Mouse (Mus musculus): Measurements from ENCODE around the gene Prkch. TPM values are rescaled to one million over a fixed set of nuclear protein-coding genes. Genes with fewer than 3 reads are reported as not detected.

The Prkch gene
- polyA plus RNA-seq, 1 experiment from 2014 or later, result 5.6 TPM

DNA sequence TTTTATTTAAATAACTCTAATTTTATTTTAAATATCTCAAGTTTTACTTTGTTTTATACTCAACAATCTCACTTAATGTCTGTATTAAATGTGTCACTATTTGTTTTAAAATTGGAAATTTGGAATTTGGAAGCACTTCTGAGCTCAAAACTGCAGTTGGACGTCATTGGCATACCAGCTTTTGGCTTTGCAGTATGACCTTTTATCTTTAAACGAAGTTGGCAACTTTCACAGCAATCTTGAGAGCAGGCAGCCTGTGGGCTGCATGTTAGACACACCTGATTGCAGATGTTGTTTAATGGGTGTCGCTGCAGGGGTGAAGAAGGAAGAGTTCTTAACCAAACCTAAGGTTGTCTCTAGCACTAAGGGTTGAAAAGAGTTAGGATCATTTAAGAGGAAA is 220.9 kb downstream of the Prkch start:
- Histone ChIP-seq H3K4me1 (replicated peaks) (peaks cover 9% of the 10 kb centered on the region), H3K27ac (no peak overlapping the region), H3K4me3 (no peak overlapping the region), H3K9ac (no peak overlapping the region), H3K36me3 (no peaks in the 10 kb centered on the region), H3K9me3 (no peaks in the 10 kb centered on the region), H3K27me3 (no peaks in the 10 kb centered on the region), H3K4me2 (no peak overlapping the region)
- ATAC-seq (ENCODE audit: low FRiP score), result no peak
- 69% methylated on average over 3 of the region's 3 CpGs for WGBS

DNA sequence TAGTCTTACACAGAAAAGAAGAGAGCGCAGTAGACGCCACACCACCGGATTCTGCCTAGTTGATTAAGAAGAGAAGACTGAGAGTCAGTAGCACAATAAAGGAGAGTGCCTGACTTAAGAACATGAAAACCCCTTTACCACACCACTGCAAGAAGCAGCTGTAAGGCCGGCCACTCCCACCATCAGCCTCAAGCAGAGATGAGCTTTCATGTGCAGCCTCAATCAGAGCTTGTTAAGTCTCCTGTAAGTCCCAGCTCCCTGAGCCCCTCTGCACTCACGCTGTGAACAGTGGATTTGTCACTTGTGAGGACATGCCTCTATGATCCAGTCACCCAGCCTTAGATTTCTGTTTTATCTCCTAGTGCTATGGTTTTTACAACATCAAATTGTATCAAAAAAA is 221.4 kb downstream of the Prkch start:
- ATAC-seq (ENCODE audit: low FRiP score), result no peak
- WGBS, result 44% methylated on average over 5 of the region's 5 CpGs
- H3K4me3 ChIP-seq, result no peak overlapping the region

DNA sequence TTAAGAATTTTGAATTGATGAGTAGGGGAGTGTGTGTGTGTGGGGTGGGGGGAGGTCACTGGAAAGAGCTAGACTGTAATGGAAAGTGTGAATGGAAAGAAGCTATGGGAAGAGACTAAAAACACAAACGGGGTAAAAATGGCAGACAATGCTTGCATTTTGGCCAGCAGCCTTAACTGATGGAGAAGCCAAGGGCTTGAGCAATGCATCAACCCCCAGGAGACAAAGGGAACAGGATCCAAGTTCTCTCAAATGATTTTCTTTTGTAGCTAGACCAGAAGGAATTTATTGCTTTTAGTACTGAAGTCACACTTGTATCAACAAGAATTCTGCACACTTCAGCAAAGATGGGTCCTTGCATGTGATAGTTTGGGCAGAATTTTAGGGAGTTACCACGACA is 222.6 kb downstream of the Prkch start:
- H3K9ac ChIP-seq, result no peak overlapping the region
- H3K4me2 ChIP-seq, result no peak overlapping the region
- H3K4me3 ChIP-seq, result no peak overlapping the region
- H3K4me1 ChIP-seq (replicated peaks), result peaks cover 17% of the 10 kb centered on the region
- WGBS, result 75% methylated on average over 2 of the region's 2 CpGs
- H3K36me3 ChIP-seq, result no peaks in the 10 kb centered on the region
- H3K27me3 ChIP-seq, result no peaks in the 10 kb centered on the region
- no peaks in the 10 kb centered on the region for H3K9me3 ChIP-seq
- no peak overlapping the region for H3K27ac ChIP-seq
- no peak for ATAC-seq (ENCODE audit: low FRiP score)

More for the DNA sequence above, 221.4 kb downstream of the Prkch start:
- Histone ChIP-seq H3K4me2 (no peak overlapping the region), H3K4me1 (replicated peaks) (peaks cover 14% of the 10 kb centered on the region), H3K27me3 (no peaks in the 10 kb centered on the region), H3K9me3 (no peaks in the 10 kb centered on the region), H3K27ac (no peak overlapping the region), H3K36me3 (no peaks in the 10 kb centered on the region), H3K9ac (no peak overlapping the region)

DNA sequence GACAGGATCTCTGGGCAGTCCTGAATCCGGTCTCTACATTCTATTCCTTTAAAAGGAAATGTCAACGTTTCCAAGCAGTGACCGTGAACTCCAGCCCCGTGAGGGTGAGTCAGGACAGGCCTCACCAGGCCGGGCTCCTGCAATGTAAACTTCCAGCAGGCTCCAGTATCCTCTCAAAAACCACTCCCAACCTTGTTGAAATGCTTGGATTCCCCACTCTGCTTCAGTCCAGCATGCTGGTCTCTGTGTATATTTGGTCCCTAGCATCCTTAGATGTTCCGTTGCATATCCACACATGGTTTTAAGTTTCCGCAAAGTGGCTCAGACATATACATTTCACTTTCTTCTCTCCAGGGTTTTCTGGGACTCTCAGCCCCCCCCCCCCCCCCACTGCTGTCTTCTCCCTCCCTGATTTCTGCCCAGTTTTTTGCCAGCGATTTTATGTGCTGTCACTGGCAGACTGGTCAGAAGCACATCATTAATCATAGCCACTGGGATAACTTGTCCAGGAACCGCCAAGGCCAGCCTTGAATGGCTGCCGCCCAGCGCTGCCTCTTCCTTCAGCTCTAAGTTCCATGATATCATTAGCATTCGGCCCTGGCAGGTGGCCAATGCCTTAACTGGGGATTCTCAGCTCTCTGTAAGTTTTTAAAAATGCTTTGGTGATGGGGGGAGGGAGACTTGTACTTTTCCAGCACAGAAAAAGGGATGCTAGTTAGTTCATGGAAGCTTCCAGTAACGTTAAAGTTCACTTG is 225.6 kb downstream of the Prkch start:
- Histone ChIP-seq H3K4me1 (replicated peaks) (peaks cover 24% of the 10 kb centered on the region), H3K4me2 (no peak overlapping the region), H3K36me3 (no peaks in the 10 kb centered on the region), H3K9ac (no peak overlapping the region), H3K4me3 (no peak overlapping the region), H3K9me3 (no peaks in the 10 kb centered on the region), H3K27ac (no peak overlapping the region), H3K27me3 (no peaks in the 10 kb centered on the region)
- 46% methylated on average over 13 of the region's 13 CpGs for WGBS
- ATAC-seq (ENCODE audit: low FRiP score), result no peak

DNA sequence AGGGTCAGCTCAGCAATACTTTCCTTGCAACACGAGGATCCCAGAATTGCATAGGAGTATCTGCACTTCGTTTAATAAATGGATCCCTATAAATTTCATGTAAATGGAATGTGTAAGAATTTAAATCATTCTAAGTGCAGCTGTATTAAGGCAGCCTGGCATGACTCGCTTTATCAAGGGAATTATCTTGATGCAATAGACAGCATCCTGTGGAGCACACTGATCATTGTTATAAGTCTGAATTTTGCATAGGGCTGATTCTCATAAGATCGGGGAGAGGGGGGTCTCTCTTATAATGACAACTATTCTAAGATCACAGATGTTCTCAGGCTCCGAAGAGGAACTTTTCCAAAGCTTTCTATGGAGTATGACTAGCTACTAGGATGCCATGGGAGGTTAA is 226.3 kb downstream of the Prkch start:
- no peak overlapping the region for H3K27ac ChIP-seq
- H3K9ac ChIP-seq, result no peak overlapping the region
- peaks cover 24% of the 10 kb centered on the region for H3K4me1 ChIP-seq (replicated peaks)
- no peak overlapping the region for H3K4me3 ChIP-seq
- no peaks in the 10 kb centered on the region for H3K9me3 ChIP-seq
- no peaks in the 10 kb centered on the region for H3K27me3 ChIP-seq
- H3K36me3 ChIP-seq, result no peaks in the 10 kb centered on the region
- H3K4me2 ChIP-seq, result no peak overlapping the region
- WGBS, result 76% methylated on average over 5 of the region's 5 CpGs
- ATAC-seq (ENCODE audit: low FRiP score), result no peak

DNA sequence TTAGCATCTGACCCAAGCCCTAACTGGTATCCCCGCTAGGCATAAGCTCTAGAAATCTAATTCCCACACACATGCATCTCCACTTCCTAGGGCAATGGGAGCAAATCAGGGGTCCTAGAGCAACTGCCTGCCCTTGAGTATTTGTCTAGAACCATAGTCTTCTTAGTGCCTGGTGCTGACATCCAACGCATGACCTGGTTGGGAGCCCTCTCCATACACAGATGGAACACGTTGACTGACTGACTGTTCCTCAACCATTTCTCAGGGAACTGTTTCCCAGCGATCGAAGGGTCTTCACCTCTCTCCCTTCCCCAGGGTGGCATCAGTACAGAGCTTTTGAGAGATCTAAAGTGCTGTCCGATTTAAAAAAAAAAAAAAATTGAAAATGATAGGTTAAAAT is 227.6 kb downstream of the Prkch start:
- ATAC-seq (ENCODE audit: low FRiP score), result no peak
- no peak overlapping the region for H3K27ac ChIP-seq
- WGBS, result 90% methylated on average over 6 of the region's 6 CpGs

DNA sequence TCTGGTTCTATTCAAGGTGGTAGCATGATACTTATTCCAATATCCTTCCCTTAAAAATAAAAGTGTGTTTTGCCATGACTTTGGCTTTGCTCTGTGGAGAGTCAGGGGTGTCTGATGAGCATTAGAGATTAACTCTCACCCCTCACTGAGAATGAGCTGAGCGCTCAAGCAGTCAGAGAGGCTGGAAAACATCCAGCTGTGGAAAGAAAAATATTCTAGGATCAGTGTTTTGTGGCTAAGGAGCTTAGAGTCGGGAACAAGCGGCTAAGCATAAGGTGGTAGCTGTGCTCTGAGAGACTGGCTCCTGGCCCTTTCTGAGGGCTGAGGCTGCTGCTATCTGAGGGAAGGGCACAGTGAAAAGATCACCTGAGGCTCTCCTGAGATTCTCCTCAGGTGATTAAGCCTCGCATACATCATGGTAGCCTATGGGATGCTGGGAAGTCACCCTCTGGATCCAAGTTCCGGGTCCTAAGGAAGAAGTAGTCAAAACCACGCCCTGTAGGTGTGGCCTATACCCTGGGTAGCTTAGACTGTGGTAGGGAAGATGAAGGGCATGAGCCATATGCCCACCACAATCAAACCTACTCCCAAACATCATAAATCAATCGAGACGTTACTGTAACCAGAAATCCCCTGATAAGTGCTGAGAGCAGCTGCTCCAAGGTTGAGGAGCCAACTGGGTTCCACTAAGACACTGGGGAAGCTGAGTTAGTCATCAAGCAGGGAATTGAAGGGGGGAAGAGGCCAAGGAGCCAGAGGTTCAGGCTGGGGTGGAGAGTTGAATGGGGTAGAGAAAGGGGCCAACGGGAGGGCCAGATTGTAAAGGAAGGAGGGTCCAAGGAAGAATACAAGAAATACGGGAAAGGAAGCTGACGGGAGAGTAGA is 228.7 kb downstream of the Prkch start:
- Histone ChIP-seq H3K4me3 (no peak overlapping the region), H3K4me1 (replicated peaks) (peaks cover 24% of the 10 kb centered on the region), H3K9me3 (no peaks in the 10 kb centered on the region), H3K27ac (no peak overlapping the region), H3K27me3 (no peaks in the 10 kb centered on the region), H3K36me3 (no peaks in the 10 kb centered on the region), H3K4me2 (no peak overlapping the region), H3K9ac (no peak overlapping the region)
- no peak for ATAC-seq (ENCODE audit: low FRiP score)
- 79% methylated on average over 11 of the region's 11 CpGs for WGBS

More for the DNA sequence above, 227.6 kb downstream of the Prkch start:
- Histone ChIP-seq H3K36me3 (no peaks in the 10 kb centered on the region), H3K4me3 (no peak overlapping the region), H3K4me1 (replicated peaks) (peaks cover 24% of the 10 kb centered on the region), H3K27me3 (no peaks in the 10 kb centered on the region), H3K4me2 (no peak overlapping the region), H3K9me3 (no peaks in the 10 kb centered on the region), H3K9ac (no peak overlapping the region)

DNA sequence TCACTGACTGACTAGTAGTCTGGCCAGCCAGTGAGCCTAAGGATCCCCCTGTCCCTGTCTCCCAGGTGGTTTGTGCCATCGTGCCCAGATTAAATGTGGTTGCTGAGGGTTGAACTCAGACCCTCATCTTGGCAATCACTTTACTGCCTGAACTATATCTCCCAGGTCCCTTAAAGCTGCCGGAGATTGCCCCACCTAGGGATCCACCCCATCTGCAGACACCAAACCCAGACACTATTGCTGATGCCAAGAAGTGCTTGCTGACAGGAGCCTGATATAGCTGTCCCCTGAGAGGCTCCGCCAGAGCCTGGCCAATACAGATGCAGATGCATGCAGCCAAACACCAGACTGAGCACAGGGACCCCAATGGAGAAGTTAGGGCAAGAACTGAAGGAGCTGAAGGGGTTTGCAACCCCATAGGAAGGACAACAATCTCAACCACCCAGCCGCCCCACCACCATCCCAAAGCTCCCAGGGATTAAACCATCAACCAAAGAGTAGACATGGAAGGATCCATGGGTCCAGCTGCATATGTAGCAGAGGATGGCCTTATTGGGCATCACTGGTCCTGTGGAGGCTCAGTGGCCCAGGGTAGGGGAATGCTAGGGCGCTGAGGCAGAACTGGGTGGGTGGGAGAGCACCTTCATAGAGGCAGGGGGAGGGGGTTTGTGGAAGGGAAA is 229.6 kb downstream of the Prkch start:
- Histone ChIP-seq H3K27ac (no peak overlapping the region), H3K4me3 (no peak overlapping the region), H3K36me3 (no peaks in the 10 kb centered on the region), H3K4me1 (replicated peaks) (peaks cover 24% of the 10 kb centered on the region), H3K9me3 (no peaks in the 10 kb centered on the region), H3K4me2 (no peak overlapping the region), H3K27me3 (no peaks in the 10 kb centered on the region), H3K9ac (no peak overlapping the region)
- no peak for ATAC-seq (ENCODE audit: low FRiP score)
- 98% methylated on average over 5 of the region's 5 CpGs for WGBS

DNA sequence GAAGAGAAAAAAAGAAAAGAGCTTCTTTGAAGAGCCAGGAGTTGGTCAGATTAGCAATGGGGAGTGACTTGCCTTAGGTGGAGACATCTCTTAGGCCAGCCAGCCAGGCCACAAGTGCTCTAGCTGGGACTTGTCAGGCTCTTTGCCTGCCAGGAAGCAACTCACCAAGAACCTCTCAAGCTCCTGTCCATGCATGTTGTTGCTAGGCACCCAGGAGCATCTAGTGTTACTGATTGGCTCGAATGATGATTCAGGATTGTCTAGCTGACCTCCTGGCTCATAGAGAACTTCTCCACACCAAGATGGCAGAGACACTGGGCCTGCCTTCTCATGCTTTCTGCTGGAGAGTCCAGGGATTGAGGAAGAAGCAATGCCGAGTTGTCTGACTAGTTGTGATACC is 230.3 kb downstream of the Prkch start:
- no peak overlapping the region for H3K4me2 ChIP-seq
- ATAC-seq (ENCODE audit: low FRiP score), result no peak
- H3K4me1 ChIP-seq (replicated peaks), result peaks cover 22% of the 10 kb centered on the region
- H3K27ac ChIP-seq, result no peak overlapping the region
- H3K9me3 ChIP-seq, result no peaks in the 10 kb centered on the region
- no peak overlapping the region for H3K4me3 ChIP-seq
- H3K27me3 ChIP-seq, result no peaks in the 10 kb centered on the region
- H3K9ac ChIP-seq, result no peak overlapping the region
- WGBS, result 95% methylated on average over 2 of the region's 2 CpGs
- H3K36me3 ChIP-seq, result no peaks in the 10 kb centered on the region

DNA sequence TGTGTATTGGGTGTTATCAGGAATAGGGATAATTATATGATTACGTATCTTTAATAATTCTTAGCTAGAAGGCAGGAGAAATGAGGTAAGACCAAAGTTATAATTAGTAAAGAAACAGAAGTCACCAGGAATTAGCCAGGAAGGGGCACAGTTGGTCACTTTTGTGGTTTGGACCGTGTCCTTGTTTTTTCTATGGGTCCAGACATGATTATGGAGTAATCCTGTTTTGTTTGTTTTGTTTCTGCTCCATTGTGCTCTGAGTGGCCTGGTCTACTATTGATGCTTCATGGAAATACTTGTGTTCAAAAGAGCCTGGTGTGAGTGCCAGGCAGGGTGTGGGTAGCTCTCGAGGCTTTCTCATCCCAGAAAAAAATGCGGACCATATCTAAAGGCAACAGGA is 230.9 kb downstream of the Prkch start:
- no peak overlapping the region for H3K4me3 ChIP-seq
- no peaks in the 10 kb centered on the region for H3K36me3 ChIP-seq
- H3K4me2 ChIP-seq, result no peak overlapping the region
- H3K4me1 ChIP-seq (replicated peaks), result peaks cover 16% of the 10 kb centered on the region
- no peak overlapping the region for H3K27ac ChIP-seq
- H3K9me3 ChIP-seq, result no peaks in the 10 kb centered on the region
- ATAC-seq (ENCODE audit: low FRiP score), result no peak
- no peak overlapping the region for H3K9ac ChIP-seq
- 79% methylated on average over 4 of the region's 4 CpGs for WGBS
- no peaks in the 10 kb centered on the region for H3K27me3 ChIP-seq

DNA sequence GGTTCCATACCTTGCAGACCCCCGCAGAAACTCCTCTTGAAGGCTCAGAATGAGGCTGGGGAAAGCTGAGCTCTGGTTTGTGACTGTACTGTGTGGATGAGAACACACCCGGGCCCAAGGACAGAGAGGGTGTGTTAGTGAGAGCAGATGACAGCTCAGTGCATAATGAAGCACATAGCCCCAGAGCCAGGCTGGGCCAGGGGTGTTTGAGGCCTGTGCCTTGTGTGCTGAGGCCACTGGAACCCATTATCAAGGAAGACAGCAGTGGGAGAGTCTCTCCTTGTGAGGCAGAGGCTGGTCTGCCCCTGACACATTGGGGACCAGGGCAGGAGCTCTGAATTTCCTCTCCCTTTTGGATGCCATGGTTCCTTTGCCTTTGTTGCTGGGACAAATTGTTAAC is 231.3 kb downstream of the Prkch start:
- Histone ChIP-seq H3K4me3 (no peak overlapping the region), H3K27me3 (no peaks in the 10 kb centered on the region), H3K4me2 (no peak overlapping the region), H3K27ac (no peak overlapping the region), H3K9me3 (no peaks in the 10 kb centered on the region), H3K9ac (no peak overlapping the region), H3K36me3 (no peaks in the 10 kb centered on the region), H3K4me1 (replicated peaks) (peaks cover 12% of the 10 kb centered on the region)
- WGBS, result 60% methylated on average over 2 of the region's 2 CpGs
- ATAC-seq (ENCODE audit: low FRiP score), result no peak

DNA sequence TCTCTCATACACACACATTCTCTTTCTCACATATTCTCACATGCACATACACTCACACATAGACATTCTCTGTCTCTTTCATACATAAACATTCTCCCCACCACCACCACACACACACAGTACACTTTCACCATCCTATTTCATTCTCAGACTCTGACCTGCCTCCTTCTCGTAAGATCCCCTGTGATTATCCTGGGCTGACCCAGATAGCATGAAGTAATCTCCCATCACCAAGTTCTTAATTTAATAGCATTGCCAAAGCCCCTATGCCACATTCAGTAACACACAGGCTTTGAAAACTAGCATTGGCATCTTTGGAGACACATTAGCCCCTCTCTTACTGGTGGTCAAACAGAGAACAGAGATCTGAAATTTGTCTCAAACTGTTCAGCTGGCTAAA is 232.3 kb downstream of the Prkch start:
- H3K9me3 ChIP-seq, result no peaks in the 10 kb centered on the region
- ATAC-seq (ENCODE audit: low FRiP score), result no peak
- no peak overlapping the region for H3K4me2 ChIP-seq
- H3K27ac ChIP-seq, result no peak overlapping the region
- H3K9ac ChIP-seq, result no peak overlapping the region
- H3K27me3 ChIP-seq, result no peaks in the 10 kb centered on the region
- no peaks in the 10 kb centered on the region for H3K36me3 ChIP-seq
- no peak overlapping the region for H3K4me3 ChIP-seq
- H3K4me1 ChIP-seq (replicated peaks), result 0 out of 2 replicates have a peak, but pooled peaks cover 7% of the 10 kb centered on the region
- 95% methylated on average over 1 of the region's 1 CpGs for WGBS

All from hindbrain, embryonic 13.5 days (tissue).